Mouse (Mus musculus): ENCODE data around the gene Asgr2.
"Not testable (repeated sequence)": the region's sequence is repeated elsewhere in the genome, so short reads cannot be mapped to it uniquely, and the experiment has no call there.

Gene Asgr2

DNA sequence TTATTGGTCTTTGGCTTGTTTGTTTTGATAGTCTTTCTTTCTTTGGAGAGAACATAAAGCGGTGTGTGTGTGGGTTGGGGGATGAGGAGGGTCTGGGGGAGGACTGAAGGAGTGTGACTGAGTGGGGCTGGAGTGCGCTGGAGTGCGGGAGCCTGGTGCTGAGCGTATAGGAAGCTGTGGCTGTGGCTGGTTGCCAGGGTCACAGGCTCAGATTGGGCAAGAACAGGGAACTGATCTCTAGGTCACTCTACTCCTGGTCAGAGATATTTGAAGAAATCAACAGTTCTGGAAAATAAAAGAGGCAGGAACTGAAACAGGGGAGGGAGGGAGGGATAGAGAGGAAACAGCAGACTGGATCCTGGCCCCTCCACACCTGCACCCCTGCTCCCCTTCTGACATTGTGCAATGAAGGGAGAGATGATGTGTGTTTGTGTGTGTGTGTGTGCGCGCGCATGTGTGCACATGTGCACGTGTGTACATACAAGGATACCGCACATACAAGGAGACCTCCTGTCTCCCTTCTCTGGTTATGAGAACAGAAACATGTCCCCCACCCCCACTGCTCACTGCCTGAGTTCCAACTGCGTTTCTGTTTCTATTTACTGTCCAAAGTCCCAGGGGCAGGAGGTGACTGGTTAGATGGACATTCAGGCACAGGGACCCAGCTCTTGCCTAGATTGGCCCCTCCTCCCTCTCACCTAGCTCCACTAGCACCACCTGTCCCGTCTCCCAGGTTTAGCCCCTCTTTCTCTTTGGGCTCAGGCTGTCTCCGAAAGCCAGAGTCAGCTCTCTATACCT is at the start of gene Asgr2:
Gene Asgr2, plus strand, starts transcription at position 659 of the 798 bp plus-strand sequence.
- no peak for DNase-seq (ENCODE audit: low spot score in 2 of 2)

- DNase-seq (ENCODE audit: low spot score in 2 of 2) = no peak
These were observed 48.8 kb upstream of the Asgr2 start for GRCm38 (mm10) chr11:70043665-70044064.

GRCm38 (mm10) chr11:70045435-70045834 is 47.0 kb upstream of the Asgr2 start:
- DNase-seq (ENCODE audit: low spot score in 2 of 2) = no peak

GRCm38 (mm10) chr11:70049366-70049765 is 43.1 kb upstream of the Asgr2 start:
- no peak for DNase-seq (ENCODE audit: low spot score in 2 of 2)

- no peak for DNase-seq (ENCODE audit: low spot score in 2 of 2)
These were observed 42.6 kb upstream of the Asgr2 start for GRCm38 (mm10) chr11:70049816-70050215.

- DNase-seq (ENCODE audit: low spot score in 2 of 2) = no peak
These were observed 39.3 kb upstream of the Asgr2 start for GRCm38 (mm10) chr11:70053156-70053555.

GRCm38 (mm10) chr11:70053898-70054570 is 38.4 kb upstream of the Asgr2 start, which contains the start of gene Asgr1:
TSS of gene Asgr1 (plus strand) at chr11:70054085.
- no peak for DNase-seq (ENCODE audit: low spot score in 2 of 2)

- peak; percentile 60 to 69 for DNase-seq (ENCODE audit: low spot score in 2 of 2)
These were observed 36.7 kb upstream of the Asgr2 start for GRCm38 (mm10) chr11:70055618-70056214.

- no peak for DNase-seq (ENCODE audit: low spot score in 2 of 2)
These were observed 34.6 kb upstream of the Asgr2 start for GRCm38 (mm10) chr11:70057805-70058204.

DNA sequence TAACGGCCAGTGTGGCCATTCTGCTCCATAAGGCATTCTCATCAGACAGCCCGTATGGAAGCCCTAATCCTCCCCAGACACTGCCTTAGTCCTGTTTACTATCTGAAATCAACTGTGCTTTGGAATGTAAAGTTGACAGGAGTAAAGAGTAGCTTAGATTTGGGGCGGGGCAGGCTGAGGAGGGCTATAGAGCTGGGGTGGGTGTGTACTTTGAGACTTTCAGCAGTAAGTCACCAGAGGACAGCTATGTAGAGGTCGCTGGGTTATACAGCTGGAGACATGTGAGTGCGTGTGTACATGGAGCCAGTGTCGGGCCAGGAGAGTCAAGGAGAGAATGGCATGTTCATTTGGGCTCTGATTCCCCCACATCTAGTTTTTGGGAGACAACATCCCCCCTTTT is 32.5 kb upstream of the Asgr2 start:
- DNase-seq (ENCODE audit: low spot score in 2 of 2) = no peak

DNA sequence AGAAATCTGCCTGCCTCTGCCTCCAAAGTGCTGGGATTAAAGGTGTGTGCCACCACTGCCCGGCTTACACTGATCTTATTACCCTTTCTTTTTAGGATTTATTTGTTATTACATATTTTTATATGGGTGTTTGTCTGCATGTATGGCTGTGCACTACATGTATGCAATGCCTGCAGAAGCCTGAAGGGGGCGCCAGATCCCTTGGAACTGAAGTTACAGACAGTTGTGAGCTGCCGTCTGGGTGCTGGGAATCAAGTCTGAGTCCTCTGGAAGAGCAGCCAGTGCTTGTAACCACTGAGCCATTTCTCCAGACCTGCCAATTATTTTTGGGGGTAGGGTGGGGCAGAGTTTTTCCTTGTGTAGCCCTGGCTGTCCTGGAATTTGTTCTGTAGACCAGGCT is 29.4 kb upstream of the Asgr2 start:
- no peak for DNase-seq (ENCODE audit: low spot score in 2 of 2)

GRCm38 (mm10) chr11:70066701-70067100 is 25.7 kb upstream of the Asgr2 start:
- DNase-seq (ENCODE audit: low spot score in 2 of 2) = no peak

DNA sequence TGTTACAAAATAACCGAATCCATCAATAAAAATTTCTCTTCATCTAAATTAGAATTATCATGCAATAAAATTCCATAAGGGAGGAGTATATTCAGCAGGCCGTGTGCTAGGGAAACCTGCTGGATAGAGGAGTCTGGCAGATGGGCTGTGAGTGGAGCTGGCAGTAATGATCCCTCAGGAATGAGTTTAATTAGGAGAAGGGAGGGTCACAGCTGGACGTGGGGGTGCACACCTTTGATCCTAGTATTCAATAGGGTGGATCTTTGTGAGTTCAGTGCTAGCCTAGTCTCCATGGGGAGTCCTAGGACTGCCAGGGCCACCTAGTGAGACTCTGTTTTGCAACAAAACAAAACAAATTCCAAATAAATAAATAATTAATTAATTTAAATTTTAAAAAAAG is 24.2 kb upstream of the Asgr2 start:
- DNase-seq (ENCODE audit: low spot score in 2 of 2) = no peak

- DNase-seq (ENCODE audit: low spot score in 2 of 2) = no peak
These were observed 22.4 kb upstream of the Asgr2 start for GRCm38 (mm10) chr11:70070057-70070456.

DNA sequence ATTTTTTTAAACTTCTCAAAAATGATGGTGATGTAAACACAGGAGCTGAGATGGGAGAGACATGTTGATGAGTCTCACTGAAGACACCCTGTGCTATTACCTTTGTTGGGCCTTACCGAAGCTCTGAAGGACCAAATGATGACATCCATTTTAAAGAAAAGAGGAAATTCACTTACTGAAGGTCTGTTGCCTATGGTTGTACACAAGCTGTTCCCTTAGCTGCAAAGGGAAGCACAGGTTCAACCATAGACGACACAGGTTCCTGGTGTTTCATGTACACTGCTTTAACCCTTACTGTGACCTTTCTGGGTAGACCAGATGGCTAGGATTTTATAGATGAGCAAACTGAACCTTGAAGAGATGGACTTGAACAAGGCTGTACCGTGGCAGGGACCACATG is 21.8 kb upstream of the Asgr2 start:
- DNase-seq (ENCODE audit: low spot score in 2 of 2) = not testable (repeated sequence)

GRCm38 (mm10) chr11:70074379-70075071 is 17.9 kb upstream of the Asgr2 start:
- DNase-seq (ENCODE audit: low spot score in 2 of 2) = peak; percentile 72 to 76

DNA sequence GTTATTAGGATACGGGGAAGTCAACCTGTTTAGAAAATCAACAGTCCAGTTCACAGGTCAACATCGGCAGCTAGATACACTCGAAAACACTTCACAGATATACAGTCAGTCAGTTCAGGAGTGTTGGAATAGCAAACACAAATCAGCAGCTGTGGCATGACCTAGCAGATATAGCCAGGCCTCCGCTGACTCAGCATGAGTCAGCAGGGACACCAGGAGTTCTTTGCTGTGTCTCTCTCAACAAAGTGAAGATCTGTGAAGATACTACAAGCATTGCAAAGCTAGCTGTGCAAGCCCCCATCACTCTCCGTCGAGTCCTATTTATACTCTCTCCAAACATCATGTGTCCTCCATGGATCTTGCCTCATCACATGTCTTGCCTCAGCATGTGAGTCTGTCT is 16.9 kb upstream of the Asgr2 start:
- no peak for DNase-seq (ENCODE audit: low spot score in 2 of 2)

GRCm38 (mm10) chr11:70077441-70077840 is 15.0 kb upstream of the Asgr2 start:
- no peak for DNase-seq (ENCODE audit: low spot score in 2 of 2)

DNA sequence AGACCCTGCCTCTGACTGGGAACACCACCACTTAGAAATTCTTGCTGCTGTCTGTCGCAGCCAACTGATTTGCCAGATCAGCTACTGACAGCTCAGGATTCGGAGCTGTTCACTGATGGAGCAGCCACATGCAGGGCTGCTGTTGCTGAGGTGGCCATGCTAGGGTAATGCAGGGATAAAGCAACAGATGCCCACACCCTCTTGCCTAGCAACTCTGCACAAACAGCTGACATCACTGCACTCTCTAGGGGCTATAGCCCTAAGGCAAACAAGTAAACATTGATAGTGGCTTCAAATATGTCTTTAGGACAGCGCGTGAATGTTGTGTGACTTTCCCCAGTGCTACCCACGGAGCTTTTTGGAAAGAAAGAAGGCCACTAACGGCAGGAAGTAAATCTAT is 13.3 kb upstream of the Asgr2 start:
- DNase-seq (ENCODE audit: low spot score in 2 of 2) = no peak

DNA sequence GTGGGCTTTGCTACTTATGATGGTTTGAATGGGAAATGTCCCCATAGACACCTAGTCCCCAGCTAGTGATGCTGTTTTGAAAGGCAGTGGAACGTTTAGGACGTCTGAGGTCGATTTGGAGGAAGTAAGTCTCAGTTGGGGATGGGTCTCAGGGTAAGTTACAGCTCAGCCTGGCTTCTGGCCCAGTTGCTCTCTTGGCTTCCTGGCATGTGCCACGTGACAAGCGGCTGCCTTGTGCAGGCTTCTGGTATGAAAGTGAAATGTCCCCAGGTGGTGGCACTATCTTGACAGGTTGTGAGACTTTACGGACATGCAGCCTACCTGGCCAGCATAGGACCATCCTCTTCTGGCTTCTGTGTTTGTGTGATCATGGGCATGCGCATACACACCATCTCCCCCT is 12.5 kb upstream of the Asgr2 start:
- no peak for DNase-seq (ENCODE audit: low spot score in 2 of 2)

- DNase-seq (ENCODE audit: low spot score in 2 of 2) = no peak
These were observed 11.4 kb upstream of the Asgr2 start for GRCm38 (mm10) chr11:70080803-70081590.
